Mouse (Mus musculus): ENCODE data around the gene 4930402H24Rik.

GRCm38 (mm10) chr2:130705178-130705577 lies 201.0 kb downstream of the 4930402H24Rik start:
- TF ChIP-seq CTCF (IDR thresholded peaks at IDR 0.05; ENCODE audit: control insufficient read depth, insufficient read depth, insufficient replicate concordance, low read depth, low read length) (no peak), POLR2A (IDR thresholded peaks at IDR 0.05; ENCODE audit: control insufficient read depth, low read depth, low read length) (no peak)
